Mouse (Mus musculus) cerebellum, adult 2 months (tissue): ENCODE results near the gene Schip1. TPM values are rescaled to one million over a fixed set of nuclear protein-coding genes. Genes with fewer than 3 reads are reported as not detected.

Experiments
- DNase-seq, 2 experiments: peaks; one replicate each; pipeline ENCODE4 v3.0.0; 2021
- H3K27ac ChIP-seq: fragments of 200-500 bp; 2 replicates; pipeline ENCODE4 v1.5.1; 2012; ENCODE audit warnings: low read length, control low read depth, inconsistent platforms; ENCODE audit not compliant: insufficient read depth
- H3K27me3 ChIP-seq: fragments of 200-500 bp; 2 replicates; pipeline ENCODE4 v1.6.1; 2012; ENCODE audit warnings: inconsistent platforms, mild to moderate bottlenecking, low read length, moderate library complexity; ENCODE audit not compliant: control insufficient read depth, insufficient read depth
- H3K4me1 ChIP-seq: fragments of 200-500 bp; 2 replicates; pipeline ENCODE4 v1.6.1; 2011; ENCODE audit warnings: low read length; ENCODE audit not compliant: control insufficient read depth, insufficient read depth
- H3K4me3 ChIP-seq: fragments of 200-500 bp; replicated peaks from 2 replicates; pipeline ENCODE3; 2011; ENCODE audit warnings: mild to moderate bottlenecking, low read depth, low read length, control low read depth; ENCODE audit not compliant: insufficient read depth
- CTCF ChIP-seq: fragments of 200-500 bp; IDR thresholded peaks from 2 replicates; pipeline ENCODE4 v1.5.1; 2011; ENCODE audit warnings: low read depth, mild to moderate bottlenecking, control low read depth, low read length, moderate library complexity, borderline replicate concordance; ENCODE audit not compliant: insufficient read depth
- POLR2A ChIP-seq: fragments of 200-500 bp; IDR thresholded peaks from 2 replicates; pipeline ENCODE4 v1.6.1; 2011; ENCODE audit warnings: low read length, control low read depth, borderline replicate concordance; ENCODE audit not compliant: insufficient read depth
- WGBS: fragments of 180-500 bp; shearing (Covaris S2); methylation state at CpG from one replicate; pipeline ENCODE4 v1.1.7; 2018; 5-methylcytosine and 5-hydroxymethylcytosine counted together
- polyA plus RNA-seq: library from polyadenylated mRNA; depleted of rRNA; stranded (reverse); fragments of >200 nt; gene quantifications from 2 replicates; pipeline ENCODE4 v1.2.3, GENCODE M21; 2012

Schip1 gene
- polyA plus RNA-seq, 1 experiment: 208 TPM

DNA sequence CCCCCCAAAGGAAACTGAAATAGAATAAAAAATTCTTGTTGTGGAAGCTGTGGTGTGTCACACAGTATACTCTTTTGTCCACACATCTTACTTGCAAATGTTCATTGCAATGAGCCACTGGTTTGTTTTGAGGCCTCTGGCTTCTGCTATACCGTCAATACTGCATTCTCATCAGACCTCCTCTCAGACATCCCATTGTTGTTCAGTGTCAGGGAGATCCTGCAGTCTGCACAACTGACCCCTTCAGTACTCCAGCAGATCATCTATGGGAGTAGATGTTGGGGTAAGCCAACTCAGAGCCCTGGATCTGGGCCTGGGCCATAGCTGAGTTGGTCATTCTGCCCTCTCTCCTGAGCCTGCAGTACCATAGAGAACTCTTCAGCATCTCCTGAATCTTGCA, 423.0 kb downstream of the Schip1 start:
- Histone ChIP-seq H3K4me3 (no peak overlapping the region), H3K27ac (no peak overlapping the region), H3K4me1 (no peaks in the 10 kb centered on the region), H3K27me3 (no peaks in the 10 kb centered on the region)
- no peak for TF ChIP-seq POLR2A
- no peak for TF ChIP-seq CTCF
- 85% methylated on average over 1 of the region's 1 CpGs for WGBS
- peak in 1 of 2 experiments; percentile 12 for DNase-seq

DNA sequence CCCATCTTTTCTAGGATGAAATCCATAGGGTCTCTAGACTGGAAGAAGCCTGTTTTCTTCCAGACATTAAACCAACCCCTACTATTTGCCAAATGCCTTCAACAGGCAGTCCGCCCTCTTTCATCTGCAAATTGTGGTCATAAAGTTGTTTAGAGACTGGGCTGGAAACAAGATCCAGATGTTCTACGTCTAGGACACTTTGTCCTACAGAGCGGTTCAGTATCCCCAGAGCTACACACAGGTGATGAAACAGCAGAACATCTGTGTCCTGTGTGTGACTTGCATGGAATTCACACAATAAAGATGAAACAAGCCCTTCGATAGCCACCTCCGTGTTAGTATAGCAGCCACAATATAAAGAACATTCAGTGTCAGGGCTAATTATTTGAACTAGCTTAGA, 423.7 kb downstream of the Schip1 start:
- Histone ChIP-seq H3K4me1 (peaks cover 2% of the 10 kb centered on the region; the same call in 1 of the 2 replicates), H3K27ac (no peak overlapping the region), H3K4me3 (no peak overlapping the region), H3K27me3 (no peaks in the 10 kb centered on the region)
- TF ChIP-seq CTCF: no peak
- no peak for TF ChIP-seq POLR2A
- 93% methylated on average over 5 of the region's 5 CpGs for WGBS
- no peak for DNase-seq

DNA sequence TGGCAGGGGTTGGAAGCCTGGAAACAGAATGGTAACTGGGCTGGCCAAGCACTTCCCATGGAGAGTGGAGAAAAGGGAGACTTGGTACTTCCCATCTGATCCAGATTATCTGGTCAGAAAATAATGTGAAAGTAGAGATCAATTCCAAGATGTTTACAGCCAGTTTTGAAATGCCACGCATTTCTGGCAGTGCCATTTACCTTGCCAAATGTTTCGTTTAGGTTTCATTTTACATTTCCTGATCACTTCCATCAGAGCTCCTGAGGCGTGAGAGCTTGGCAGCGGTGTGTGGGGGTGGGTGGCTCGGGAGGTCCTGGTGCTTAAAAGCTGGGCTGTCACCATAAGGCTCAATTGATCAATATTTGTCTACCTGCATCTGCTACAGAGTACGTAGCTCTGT, 426.9 kb downstream of the Schip1 start:
- H3K4me1 ChIP-seq: peaks cover 2% of the 10 kb centered on the region; the same call in 1 of the 2 replicates
- no peaks in the 10 kb centered on the region for H3K27me3 ChIP-seq
- 86% methylated on average over 6 of the region's 6 CpGs for WGBS
- no peak overlapping the region for H3K4me3 ChIP-seq
- TF ChIP-seq CTCF (no peak), POLR2A (no peak)
- no peak overlapping the region for H3K27ac ChIP-seq
- DNase-seq: no peak

DNA sequence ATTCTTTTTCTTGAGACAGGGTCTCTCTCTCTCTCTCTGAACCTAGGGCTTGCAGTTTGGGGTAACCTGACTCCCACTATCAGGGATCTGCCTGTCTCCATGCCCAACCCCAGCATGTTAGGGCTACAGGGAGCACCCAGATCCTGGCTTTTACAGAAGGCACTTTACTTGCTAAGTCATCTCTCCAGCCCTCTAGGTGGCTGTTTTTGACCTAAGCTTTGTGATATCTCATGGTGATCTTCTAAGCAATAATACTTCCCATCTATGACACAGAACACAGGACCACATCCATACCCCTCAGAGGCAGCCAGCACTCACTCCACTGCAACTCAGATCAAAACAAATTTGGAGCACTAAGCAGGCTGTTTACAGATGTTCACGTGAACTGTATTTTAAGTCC, 427.5 kb downstream of the Schip1 start:
- Histone ChIP-seq H3K4me3 (no peak overlapping the region), H3K4me1 (peaks cover 2% of the 10 kb centered on the region; the same call in 1 of the 2 replicates), H3K27me3 (no peaks in the 10 kb centered on the region), H3K27ac (no peak overlapping the region)
- TF ChIP-seq POLR2A: no peak
- TF ChIP-seq CTCF: no peak
- 98% methylated on average over 1 of the region's 1 CpGs for WGBS
- DNase-seq: no peak

DNA sequence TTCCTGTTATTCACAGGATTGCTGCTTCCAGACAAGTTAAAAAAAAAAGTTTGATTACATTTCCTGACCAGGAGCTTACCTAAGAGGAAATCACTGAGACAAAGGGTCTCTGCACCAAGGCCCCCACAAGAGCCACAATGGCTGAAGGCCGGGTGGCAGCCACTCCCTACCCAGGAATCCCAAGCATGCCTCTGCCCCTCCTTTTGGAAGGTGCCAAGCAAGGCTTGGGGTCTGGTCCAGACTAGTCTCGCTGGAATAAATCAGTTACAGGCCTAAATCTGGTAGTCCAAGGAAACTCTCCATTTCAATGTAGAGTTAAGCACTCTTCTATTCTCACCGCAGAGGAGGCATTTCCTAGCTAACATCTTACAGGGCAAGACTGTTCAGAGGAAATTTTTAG, 427.9 kb downstream of the Schip1 start:
- Histone ChIP-seq H3K27ac (no peak overlapping the region), H3K4me3 (no peak overlapping the region), H3K4me1 (peaks cover 2% of the 10 kb centered on the region; the same call in 1 of the 2 replicates), H3K27me3 (no peaks in the 10 kb centered on the region)
- no peak for TF ChIP-seq POLR2A
- WGBS: 91% methylated on average over 3 of the region's 3 CpGs
- no peak for DNase-seq

DNA sequence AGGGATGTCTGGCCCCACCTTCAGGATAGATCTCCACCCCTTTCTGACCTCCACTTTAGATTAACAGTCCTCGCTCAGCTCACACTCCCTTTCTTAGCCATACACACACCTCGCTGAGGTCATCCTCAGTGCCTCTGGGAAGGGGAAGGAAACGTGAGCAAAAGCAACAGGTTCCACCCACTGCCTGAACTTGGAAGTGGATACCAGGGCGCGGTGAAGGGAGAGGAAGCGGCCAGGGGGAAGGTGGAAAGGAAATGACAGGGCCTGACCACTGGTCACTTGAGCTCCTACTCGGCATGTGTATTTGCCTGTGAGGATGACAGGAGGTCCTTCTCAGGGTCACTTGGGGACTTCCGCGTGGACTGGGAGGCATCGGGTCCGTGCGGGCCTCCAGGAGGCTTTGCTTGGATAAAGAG, 428.6 kb downstream of the Schip1 start:
- WGBS: 7% methylated on average over 12 of the region's 12 CpGs
- Histone ChIP-seq H3K4me1 (peaks cover 2% of the 10 kb centered on the region; the same call in 1 of the 2 replicates), H3K4me3 (peak overlapping the region; percentile 77), H3K27ac (no peak overlapping the region), H3K27me3 (no peaks in the 10 kb centered on the region)
- TF ChIP-seq POLR2A (no peak), CTCF (no peak)
- DNase-seq: peak in 1 of 2 experiments; percentile 8

DNA sequence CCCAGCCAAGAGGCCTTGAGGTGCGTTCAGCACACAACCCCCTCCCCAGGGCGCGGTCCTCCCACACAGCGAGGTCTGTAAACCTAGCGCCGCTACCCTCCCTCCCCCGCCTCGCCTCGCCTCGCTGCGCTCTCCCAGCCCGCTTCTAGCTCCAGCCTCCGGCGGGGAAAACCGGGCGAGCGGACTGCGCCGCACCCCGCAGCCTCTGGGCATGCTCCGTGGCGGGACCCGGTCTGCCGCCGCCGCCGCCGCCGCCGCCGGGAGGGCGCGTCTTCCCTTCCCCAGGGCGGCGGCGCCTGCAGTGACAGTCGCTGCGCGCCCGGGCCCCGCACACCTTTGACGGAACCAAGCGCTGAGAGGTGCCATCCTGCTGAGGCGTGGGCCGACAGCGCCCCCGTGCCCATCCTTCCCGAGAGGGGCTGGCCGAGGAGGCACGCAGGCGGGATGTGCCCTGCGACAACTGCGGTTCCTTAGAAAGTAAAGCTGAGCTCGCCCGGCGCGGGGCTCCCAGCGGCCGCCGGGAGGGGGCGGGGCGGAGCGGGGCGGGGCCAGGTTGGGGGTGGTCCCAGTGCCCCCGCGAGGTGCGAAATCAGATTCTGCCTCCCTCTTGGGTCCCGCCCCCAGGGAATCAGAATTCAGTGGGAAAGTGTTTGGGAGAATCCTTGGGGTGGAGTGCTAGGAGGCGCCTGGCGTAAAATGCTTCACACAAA, 429.1 kb downstream of the Schip1 start:
- peak; percentile 54 to 66 for DNase-seq
- TF ChIP-seq POLR2A (0 out of 2 replicates have a peak, but pooled peaks have one; percentile 26), CTCF (no peak)
- Histone ChIP-seq H3K27ac (no peak overlapping the region; the same call in 1 of the 2 replicates), H3K27me3 (no peaks in the 10 kb centered on the region), H3K4me3 (peak overlapping the region; percentile 77), H3K4me1 (peaks cover 2% of the 10 kb centered on the region; the same call in 1 of the 2 replicates)
- under 1% methylated on average over 57 of the region's 70 CpGs for WGBS
